In the genomic region with DNA sequence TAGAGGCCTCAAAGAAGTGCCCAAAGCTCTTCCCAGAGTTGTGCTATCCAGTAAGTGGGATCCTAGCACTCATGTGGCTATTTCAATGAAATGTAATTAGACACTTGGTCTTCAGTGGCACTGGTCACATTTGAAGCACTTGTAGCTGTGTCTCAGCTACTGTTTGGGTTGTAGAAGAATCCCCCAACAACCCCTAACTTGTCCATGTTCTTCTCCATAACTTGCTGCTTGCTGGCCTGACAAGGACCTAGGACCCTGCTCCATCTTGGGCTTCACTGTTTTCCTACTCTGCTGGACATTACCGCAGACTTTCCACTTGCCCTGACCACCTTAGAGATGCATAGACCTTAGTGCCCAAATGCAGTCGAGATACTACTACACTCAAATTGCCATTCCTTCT, we compare ENCODE assay signal across 9 mouse cellular contexts. TPM values are rescaled to one million over a fixed set of nuclear protein-coding genes. Genes with fewer than 3 reads are reported as not detected.
DNase-seq lines count a peak whose midpoint lies in the region; ATAC-seq and TF ChIP-seq lines count a peak whose summit lies in the region.
"Had no signal": no experiment of that assay in that cellular context is flagged by ENCODE, and none has a peak within 500 bp of the region (broad histone marks: within the 10 kb centered on the region; RNA-seq: fewer than 3 reads in every experiment).

No protein-coding gene starts in this region.

- WGBS in lung, adult 2 months = 34% methylated on average over 2 of the region's 2 CpGs
- WGBS in embryonic facial prominence, embryonic 11.5 days = 64% methylated on average over 2 of the region's 2 CpGs
- 45% methylated on average over 2 of the region's 2 CpGs for WGBS in intestine, embryonic 14.5 days
- 71% methylated on average over 2 of the region's 2 CpGs for WGBS in neural tube, embryonic 12.5 days

- TF ChIP-seq POLR2A in lung, adult 2 months (IDR thresholded peaks at IDR 0.05; ENCODE audit: borderline replicate concordance, extremely low read depth, low read depth, low read length) = no peak

- H3K4me2 ChIP-seq in embryonic facial prominence, embryonic 11.5 days (ENCODE audit: low read depth, low read length) = peak overlapping the region; percentile 69
- peak overlapping the region; percentile 84 for H3K4me2 ChIP-seq in intestine, embryonic 14.5 days (ENCODE audit: low read length)
- peak overlapping the region; percentile 82 for H3K4me2 ChIP-seq in neural tube, embryonic 12.5 days (replicated peaks)

- peak overlapping the region; percentile 98; the same call in 1 of the 2 replicates for H3K9ac ChIP-seq in embryonic facial prominence, embryonic 11.5 days (replicated peaks; ENCODE audit: low read length)
- H3K9ac ChIP-seq in intestine, embryonic 14.5 days (ENCODE audit: low read length) = peak overlapping the region; percentile 99
- peak overlapping the region; percentile 98 for H3K9ac ChIP-seq in neural tube, embryonic 12.5 days

- no peak for TF ChIP-seq CTCF in lung, adult 2 months (IDR thresholded peaks at IDR 0.05; ENCODE audit: insufficient read depth, low read length)

- H3K4me1 ChIP-seq in lung, adult 2 months (ENCODE audit: control insufficient read depth, insufficient read depth, low read length) = peaks cover 12% of the 10 kb centered on the region
- H3K4me1 ChIP-seq in embryonic facial prominence, embryonic 11.5 days (ENCODE audit: control insufficient read depth, insufficient read depth, low read length) = no peaks in the 10 kb centered on the region
- peaks cover 8% of the 10 kb centered on the region; the same call in 1 of the 2 replicates for H3K4me1 ChIP-seq in intestine, embryonic 14.5 days (replicated peaks; ENCODE audit: control insufficient read depth, insufficient read depth, low read length)
- peaks cover 9% of the 10 kb centered on the region for H3K4me1 ChIP-seq in neural tube, embryonic 12.5 days

- peak overlapping the region; percentile 4 for H3K4me3 ChIP-seq in lung, adult 2 months (replicated peaks; ENCODE audit: extremely low read depth, low read depth, low read length)
- peak overlapping the region; percentile 87 for H3K4me3 ChIP-seq in embryonic facial prominence, embryonic 11.5 days (ENCODE audit: low read depth, low read length)
- peak overlapping the region; percentile 94 for H3K4me3 ChIP-seq in intestine, embryonic 14.5 days (ENCODE audit: low read depth, low read length)
- 0 out of 2 replicates have a peak overlapping the region, but pooled peaks have one; percentile 87 for H3K4me3 ChIP-seq in neural tube, embryonic 12.5 days

- no peak overlapping the region for H3K27ac ChIP-seq in embryonic facial prominence, embryonic 11.5 days (replicated peaks; ENCODE audit: low read depth, low read length)
- H3K27ac ChIP-seq in intestine, embryonic 14.5 days (ENCODE audit: low read depth) = peak overlapping the region; percentile 100; the same call in 1 of the 2 replicates
- H3K27ac ChIP-seq in neural tube, embryonic 12.5 days = no peak overlapping the region

- no peaks in the 10 kb centered on the region for H3K36me3 ChIP-seq in embryonic facial prominence, embryonic 11.5 days (replicated peaks; ENCODE audit: control insufficient read depth, insufficient read depth, low read depth, low read length)
- H3K36me3 ChIP-seq in intestine, embryonic 14.5 days (ENCODE audit: control insufficient read depth, insufficient read depth, low read length) = peaks cover 9% of the 10 kb centered on the region
- H3K36me3 ChIP-seq in neural tube, embryonic 12.5 days = peaks cover 3% of the 10 kb centered on the region; the same call in 1 of the 2 replicates

- no peak for DNase-seq in lung, adult 2 months
- DNase-seq in lung, postnatal 36 days = no peak
- DNase-seq in embryonic facial prominence, embryonic 11.5 days (ENCODE audit: low spot score) = no peak
- no peak for DNase-seq in intestine, embryonic 14.5 days (ENCODE audit: low spot score)
- no peak for DNase-seq in urinary bladder, postnatal 36 days (ENCODE audit: low spot score in 2 of 2)
- DNase-seq in cerebellum, adult 9-10 months = no peak
- DNase-seq: cerebellum, adult 11 months had no signal

- H3K9me3 ChIP-seq in embryonic facial prominence, embryonic 11.5 days (replicated peaks; ENCODE audit: control insufficient read depth, low read length) = no peaks in the 10 kb centered on the region
- H3K9me3 ChIP-seq in intestine, embryonic 14.5 days (ENCODE audit: control insufficient read depth, low read length) = no peaks in the 10 kb centered on the region
- no peaks in the 10 kb centered on the region for H3K9me3 ChIP-seq in neural tube, embryonic 12.5 days

- H3K27me3 ChIP-seq in embryonic facial prominence, embryonic 11.5 days (ENCODE audit: control insufficient read depth, insufficient read depth, low read length) = no peaks in the 10 kb centered on the region
- H3K27me3 ChIP-seq in intestine, embryonic 14.5 days (replicated peaks; ENCODE audit: control insufficient read depth, insufficient read depth, low read length) = no peaks in the 10 kb centered on the region
- no peaks in the 10 kb centered on the region for H3K27me3 ChIP-seq in neural tube, embryonic 12.5 days (replicated peaks)

- ATAC-seq in embryonic facial prominence, embryonic 11.5 days (replicated peaks; ENCODE audit: insufficient number of reproducible peaks, low FRiP score, low TSS enrichment, low read depth) = no peak
- ATAC-seq in intestine, embryonic 14.5 days (replicated peaks; ENCODE audit: low FRiP score, low TSS enrichment, low read depth) = no peak
- no peak for ATAC-seq in neural tube, embryonic 12.5 days (ENCODE audit: low FRiP score, low read depth)
- no peak for ATAC-seq in inflammation-experienced regulatory T-cells, adult 6 months

RNA-seq across cellular contexts. Expression of a gene that starts 1.0 kb away (rescaled TPM):
- 1.5 and 3.0 TPM in 2 replicates for polyA plus RNA-seq in lung, adult 2 months (2012; rRNA removed)
- polyA plus RNA-seq in embryonic facial prominence, embryonic 11.5 days (2014; fragmentation: Nextera tagmentation; extraction: Ambion mirVana) = 64.0 and 66.1 TPM in 2 replicates
- 34.5 and 39.6 TPM in 2 replicates for polyA plus RNA-seq in intestine, embryonic 14.5 days (2014; fragmentation: Nextera tagmentation; extraction: Ambion mirVana)
- polyA plus RNA-seq in neural tube, embryonic 12.5 days (2016; fragmentation: Nextera tagmentation; extraction: Ambion mirVana) = 49.5 and 61.0 TPM in 2 replicates
- polyA plus RNA-seq in inflammation-experienced regulatory T-cells, adult 6 months (2017; shearing (Covaris generic)) = 10 to 100 TPM; 43.8 to 49.9 (median 49.6) TPM

RNA-seq across cellular contexts. Expression of a gene that starts 15.1 kb away (rescaled TPM):
- 1.6 and 2.1 TPM in 2 replicates for polyA plus RNA-seq in lung, adult 2 months (2012; rRNA removed)
- polyA plus RNA-seq in embryonic facial prominence, embryonic 11.5 days (2014; fragmentation: Nextera tagmentation; extraction: Ambion mirVana) = 0.15 and 0.77 TPM in 2 replicates
- 1.8 and 3.0 TPM in 2 replicates for polyA plus RNA-seq in intestine, embryonic 14.5 days (2014; fragmentation: Nextera tagmentation; extraction: Ambion mirVana)
- polyA plus RNA-seq in neural tube, embryonic 12.5 days (2016; fragmentation: Nextera tagmentation; extraction: Ambion mirVana) = 0.04 and 0.39 TPM in 2 replicates
- under 1 TPM in 1 of 3 experiments, not detected in 2; 0.39 TPM for polyA plus RNA-seq in inflammation-experienced regulatory T-cells, adult 6 months (2017; shearing (Covaris generic))

RNA-seq across cellular contexts. Expression of a gene that starts 41.9 kb away (rescaled TPM):
- 216 and 218 TPM in 2 replicates for polyA plus RNA-seq in lung, adult 2 months (2012; rRNA removed)
- 26.4 and 32.8 TPM in 2 replicates for polyA plus RNA-seq in embryonic facial prominence, embryonic 11.5 days (2014; fragmentation: Nextera tagmentation; extraction: Ambion mirVana)
- polyA plus RNA-seq in intestine, embryonic 14.5 days (2014; fragmentation: Nextera tagmentation; extraction: Ambion mirVana) = 52.9 and 55.4 TPM in 2 replicates
- 36.6 and 36.7 TPM in 2 replicates for polyA plus RNA-seq in neural tube, embryonic 12.5 days (2016; fragmentation: Nextera tagmentation; extraction: Ambion mirVana)
- polyA plus RNA-seq in inflammation-experienced regulatory T-cells, adult 6 months (2017; shearing (Covaris generic)) = 10 to 100 TPM; 62.3 to 88.6 (median 70.5) TPM

RNA-seq across cellular contexts. Expression of a gene that starts 47.9 kb away (rescaled TPM):
- polyA plus RNA-seq in lung, adult 2 months (2012; rRNA removed) = not detected in 2 replicates
- not detected in 2 replicates for polyA plus RNA-seq in embryonic facial prominence, embryonic 11.5 days (2014; fragmentation: Nextera tagmentation; extraction: Ambion mirVana)
- not detected in 2 replicates for polyA plus RNA-seq in intestine, embryonic 14.5 days (2014; fragmentation: Nextera tagmentation; extraction: Ambion mirVana)
- polyA plus RNA-seq in neural tube, embryonic 12.5 days (2016; fragmentation: Nextera tagmentation; extraction: Ambion mirVana) = not detected in 2 replicates
- not detected for polyA plus RNA-seq in inflammation-experienced regulatory T-cells, adult 6 months (2017; shearing (Covaris generic))

RNA-seq across cellular contexts. Expression of a gene that starts 60.0 kb away (rescaled TPM):
- not detected in 2 replicates for polyA plus RNA-seq in lung, adult 2 months (2012; rRNA removed)
- polyA plus RNA-seq in embryonic facial prominence, embryonic 11.5 days (2014; fragmentation: Nextera tagmentation; extraction: Ambion mirVana) = not detected in 2 replicates
- polyA plus RNA-seq in intestine, embryonic 14.5 days (2014; fragmentation: Nextera tagmentation; extraction: Ambion mirVana) = not detected in 2 replicates
- polyA plus RNA-seq in neural tube, embryonic 12.5 days (2016; fragmentation: Nextera tagmentation; extraction: Ambion mirVana) = not detected in 2 replicates
- not detected for polyA plus RNA-seq in inflammation-experienced regulatory T-cells, adult 6 months (2017; shearing (Covaris generic))

Comparison
In these comparisons a context has a peak if more than half of its experiments do, and no peak if none do; other contexts are left out.
1. H3K4me3 ChIP-seq: peak in every context shown above with its lines; median percentile 94 in intestine, embryonic 14.5 days; 87 in embryonic facial prominence, embryonic 11.5 days; 87 in neural tube, embryonic 12.5 days; 4 in lung, adult 2 months.